Mouse (Mus musculus) T-cell, adult 66 days (primary cell): Measurements from ENCODE around the gene Slf1. TPM values are rescaled to one million over a fixed set of nuclear protein-coding genes. Genes with fewer than 3 reads are reported as not detected.

Experiments used
- total RNA-seq, 2 experiments: library from RNA; stranded (reverse); gene quantifications; 3 replicates in 1 of 2; 4 replicates in 1 of 2; pipeline ENCODE4 v1.2.4; 2023

Slf1 gene
- 10 to 100 TPM; 15.8 to 16.3 TPM for total RNA-seq

DNA sequence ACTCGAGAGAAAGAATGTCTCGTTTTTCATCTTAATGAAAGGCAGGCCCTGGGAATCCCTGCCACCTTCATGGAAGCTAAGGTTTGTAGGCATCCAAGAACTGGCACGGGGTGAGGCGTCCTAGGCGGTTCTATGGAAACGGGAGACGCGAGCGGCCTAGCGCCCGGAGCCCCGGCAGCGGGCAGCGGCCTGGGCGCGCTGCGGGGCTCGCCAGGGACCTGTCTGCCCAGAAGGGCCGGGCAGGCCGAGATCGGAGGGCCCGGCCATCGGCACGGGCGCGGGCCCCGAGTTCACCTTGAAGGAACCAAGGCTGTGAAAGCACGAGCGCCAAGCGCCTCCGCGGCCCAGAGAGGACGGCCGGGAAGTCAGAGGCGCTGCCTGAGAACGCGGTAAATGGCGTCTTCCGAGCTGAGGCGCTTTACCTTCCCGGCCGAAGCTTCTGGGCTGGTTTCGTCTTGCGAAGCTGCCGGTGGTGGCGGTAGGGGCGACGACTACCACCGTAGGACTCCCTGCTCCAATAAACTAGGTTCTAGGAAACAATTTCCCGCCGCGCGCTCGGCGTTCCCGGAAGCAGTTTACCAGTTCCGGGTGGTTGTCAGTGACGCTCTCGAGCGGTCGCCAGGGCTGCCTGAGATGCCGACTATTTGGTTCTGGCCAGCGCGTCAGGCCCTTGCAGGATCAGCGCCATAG is at the start of gene Slf1, which contains the start of gene 2210408I21Rik:
TSS of gene Slf1 (minus strand) at position 543 of the 690 bp plus-strand sequence.
TSS of gene 2210408I21Rik (plus strand) at position 610 of the 690 bp plus-strand sequence.

Other genes with a start within 250 kb of the Slf1 start
- gene 2210408I21Rik, start 67 bp upstream of the Slf1 start, total RNA-seq, result 1 to 10 TPM; 1.5 to 2.0 TPM